Mouse (Mus musculus) spleen, postnatal 4 days (tissue): ENCODE data around the gene Cd274.
A peak's percentile ranks its signal among the peaks of the same experiment; 100 is the strongest.

Experiments used
- DNase-seq, 2 experiments: peaks; one replicate each; pipeline ENCODE4 v3.0.0; 2022; ENCODE audit warnings: low spot score in 2 of 2

Cd274 gene

GRCm38 (mm10) chr19:29364076-29364475, 3.2 kb upstream of the Cd274 start:
- DNase-seq: peak in 1 of 2 experiments; percentile 22

- peak in 1 of 2 experiments; percentile 31 for DNase-seq
These were observed 2.1 kb upstream of the Cd274 start for GRCm38 (mm10) chr19:29365105-29365504.

- DNase-seq: no peak
These were observed 858 bp upstream of the Cd274 start for GRCm38 (mm10) chr19:29366226-29366968.

- DNase-seq: no peak
These were observed 786 bp downstream of the Cd274 start for GRCm38 (mm10) chr19:29368041-29368440.

- peak in 1 of 2 experiments; percentile 3 for DNase-seq
These were observed 1.5 kb downstream of the Cd274 start for GRCm38 (mm10) chr19:29368671-29369309.

GRCm38 (mm10) chr19:29370112-29370511, 2.9 kb downstream of the Cd274 start:
- no peak for DNase-seq

GRCm38 (mm10) chr19:29370545-29371283, 3.5 kb downstream of the Cd274 start:
- no peak for DNase-seq

GRCm38 (mm10) chr19:29371284-29372081, 4.2 kb downstream of the Cd274 start:
- no peak for DNase-seq

- DNase-seq: no peak
These were observed 4.9 kb downstream of the Cd274 start for GRCm38 (mm10) chr19:29372138-29372537.

GRCm38 (mm10) chr19:29372621-29373020, 5.4 kb downstream of the Cd274 start:
- DNase-seq: no peak

GRCm38 (mm10) chr19:29373438-29373837, 6.2 kb downstream of the Cd274 start:
- no peak for DNase-seq

- DNase-seq: no peak
These were observed 7.7 kb downstream of the Cd274 start for GRCm38 (mm10) chr19:29374947-29375346.

- no peak for DNase-seq
These were observed 9.1 kb downstream of the Cd274 start for GRCm38 (mm10) chr19:29376382-29376781.

- no peak for DNase-seq
These were observed 12.8 kb downstream of the Cd274 start for GRCm38 (mm10) chr19:29379839-29380603.

GRCm38 (mm10) chr19:29383368-29383767, 16.1 kb downstream of the Cd274 start:
- no peak for DNase-seq

GRCm38 (mm10) chr19:29384412-29384811, 17.2 kb downstream of the Cd274 start:
- no peak for DNase-seq

- no peak for DNase-seq
These were observed 17.7 kb downstream of the Cd274 start for GRCm38 (mm10) chr19:29384994-29385393.

- DNase-seq: no peak
These were observed 18.6 kb downstream of the Cd274 start for GRCm38 (mm10) chr19:29385822-29386221.

GRCm38 (mm10) chr19:29388818-29389217, 21.6 kb downstream of the Cd274 start:
- no peak for DNase-seq

GRCm38 (mm10) chr19:29390483-29390882, 23.2 kb downstream of the Cd274 start:
- DNase-seq: no peak

GRCm38 (mm10) chr19:29391279-29391678, 24.0 kb downstream of the Cd274 start:
- no peak for DNase-seq
